Mouse (Mus musculus) heart, embryonic 11.5 days (tissue): ENCODE results near the gene Abcb1b. TPM values are rescaled to one million over a fixed set of nuclear protein-coding genes. Genes with fewer than 3 reads are reported as not detected.

Experiments
- ATAC-seq: fragments of 200-750 bp; cut with Nextera tagmentation; replicated peaks from 2 replicates; pipeline ENCODE4 v1.8.0; 2017; ENCODE audit warnings: moderate library complexity; ENCODE audit not compliant: insufficient number of reproducible peaks, low FRiP score, low TSS enrichment
- H3K27ac ChIP-seq: fragments of 300-500 bp; sonication (generic); 2 replicates; pipeline ENCODE4 v1.5.1; 2014; ENCODE audit warnings: mild to moderate bottlenecking, low read depth, low read length
- H3K27me3 ChIP-seq: fragments of 300-500 bp; sonication (generic); 2 replicates; pipeline ENCODE4 v1.6.1; 2014; ENCODE audit warnings: mild to moderate bottlenecking, low read length, mixed read lengths; ENCODE audit not compliant: control insufficient read depth, insufficient read depth
- H3K36me3 ChIP-seq: fragments of 300-500 bp; sonication (generic); 2 replicates; pipeline ENCODE4 v1.6.1; 2014; ENCODE audit warnings: mild to moderate bottlenecking, low read length, moderate library complexity, mixed read lengths; ENCODE audit not compliant: control insufficient read depth, insufficient read depth
- H3K4me1 ChIP-seq: fragments of 300-500 bp; sonication (generic); 2 replicates; pipeline ENCODE4 v1.6.1; 2014; ENCODE audit warnings: low read length; ENCODE audit not compliant: control insufficient read depth, insufficient read depth
- H3K4me2 ChIP-seq: fragments of 300-500 bp; sonication (generic); 2 replicates; pipeline ENCODE4 v1.6.1; 2014; ENCODE audit warnings: mild to moderate bottlenecking, moderate library complexity
- H3K4me3 ChIP-seq: fragments of 300-500 bp; sonication (generic); 2 replicates; pipeline ENCODE4 v1.5.1; 2014; ENCODE audit warnings: low read depth, low read length
- H3K9ac ChIP-seq: fragments of 300-500 bp; sonication (generic); 2 replicates; pipeline ENCODE4 v1.6.1; 2014; ENCODE audit warnings: mild to moderate bottlenecking, low read depth, low read length, moderate library complexity
- H3K9me3 ChIP-seq: fragments of 300-500 bp; sonication (generic); replicated peaks from 2 replicates; pipeline ENCODE4 v1.6.1; 2016; ENCODE audit warnings: low read length; ENCODE audit not compliant: control insufficient read depth
- WGBS: fragments of 180-500 bp; shearing (Covaris S2); extraction: QIAGEN DNeasy Blood & Tissue Kit; methylation state at CpG from one replicate; pipeline ENCODE4 v1.1.7; 2014; ENCODE audit not compliant: insufficient replicate concordance; 5-methylcytosine and 5-hydroxymethylcytosine counted together
- polyA plus RNA-seq: library from polyadenylated mRNA; unstranded; fragments of >200 nt; fragmentation: Nextera tagmentation; extraction: Ambion mirVana; gene quantifications from 2 replicates; pipeline ENCODE4 v1.2.1, GENCODE M21; 2014

Abcb1b gene
- 1.5 and 1.6 TPM in 2 replicates for polyA plus RNA-seq

- Histone ChIP-seq H3K9me3 (no peaks in the 10 kb centered on the region), H3K36me3 (no peaks in the 10 kb centered on the region), H3K4me2 (peak within 1 kb of the TSS; percentile 75), H3K9ac (peak within 1 kb of the TSS; percentile 60), H3K4me3 (peak within 1 kb of the TSS; percentile 53), H3K27me3 (no peaks in the 10 kb centered on the region), H3K27ac (no peak within 1 kb of the TSS), H3K4me1 (no peaks in the 10 kb centered on the region)
- peak; percentile 72 for ATAC-seq
- under 1% methylated on average over 44 of the region's 48 CpGs for WGBS
These were observed at the start of gene Abcb1b for GRCm38 (mm10) chr5:8797987-8798751. TSS of gene Abcb1b (plus strand) at chr5:8798147.

GRCm38 (mm10) chr5:8772866-8773265, 25.1 kb upstream of the Abcb1b start:
- Histone ChIP-seq H3K4me1 (no peaks in the 10 kb centered on the region), H3K4me2 (no peak overlapping the region), H3K36me3 (no peaks in the 10 kb centered on the region), H3K27me3 (no peaks in the 10 kb centered on the region), H3K4me3 (no peak overlapping the region), H3K9me3 (no peaks in the 10 kb centered on the region), H3K27ac (no peak overlapping the region), H3K9ac (no peak overlapping the region)
- no peak for ATAC-seq
- 51% methylated on average over 3 of the region's 3 CpGs for WGBS

- no peak overlapping the region for H3K27ac ChIP-seq
- H3K4me2 ChIP-seq: no peak overlapping the region
- no peak overlapping the region for H3K9ac ChIP-seq
- H3K27me3 ChIP-seq: no peaks in the 10 kb centered on the region
- H3K36me3 ChIP-seq: no peaks in the 10 kb centered on the region
- no peak overlapping the region for H3K4me3 ChIP-seq
- no peaks in the 10 kb centered on the region for H3K4me1 ChIP-seq
- H3K9me3 ChIP-seq: no peaks in the 10 kb centered on the region
- no peak for ATAC-seq
- 80% methylated on average over 2 of the region's 2 CpGs for WGBS
These were observed 19.6 kb upstream of the Abcb1b start for GRCm38 (mm10) chr5:8778311-8778710.

DNA sequence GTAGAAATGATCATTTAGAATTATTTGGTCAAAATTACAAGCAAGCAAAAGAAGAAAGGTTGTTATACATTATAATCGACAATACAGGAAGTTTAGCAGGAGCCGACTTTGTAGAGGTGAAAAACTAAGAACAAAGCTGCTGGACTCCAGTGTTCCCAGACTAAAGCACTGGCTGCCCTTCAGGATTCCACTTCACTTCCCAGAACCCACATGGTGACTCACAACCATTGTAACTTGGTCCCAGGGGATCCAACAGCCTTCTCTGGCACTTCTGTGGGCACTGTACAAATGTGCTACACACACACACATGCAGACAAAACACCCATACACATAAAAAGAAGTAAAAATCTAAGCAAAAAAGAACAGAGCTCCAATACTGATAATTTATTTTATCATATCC, 19.2 kb upstream of the Abcb1b start:
- H3K9ac ChIP-seq: no peak overlapping the region
- no peak overlapping the region for H3K27ac ChIP-seq
- no peak overlapping the region for H3K4me2 ChIP-seq
- H3K4me1 ChIP-seq: no peaks in the 10 kb centered on the region
- no peaks in the 10 kb centered on the region for H3K36me3 ChIP-seq
- H3K9me3 ChIP-seq: no peaks in the 10 kb centered on the region
- WGBS: 71% methylated on average over 2 of the region's 2 CpGs
- H3K27me3 ChIP-seq: no peaks in the 10 kb centered on the region
- ATAC-seq: no peak
- no peak overlapping the region for H3K4me3 ChIP-seq

- Histone ChIP-seq H3K27me3 (no peaks in the 10 kb centered on the region), H3K27ac (no peak overlapping the region), H3K4me3 (no peak overlapping the region), H3K9me3 (no peaks in the 10 kb centered on the region), H3K4me1 (no peaks in the 10 kb centered on the region), H3K9ac (no peak overlapping the region), H3K4me2 (no peak overlapping the region), H3K36me3 (no peaks in the 10 kb centered on the region)
- 76% methylated on average over 4 of the region's 4 CpGs for WGBS
- ATAC-seq: no peak
These were observed 5.7 kb upstream of the Abcb1b start for GRCm38 (mm10) chr5:8792281-8792680.

DNA sequence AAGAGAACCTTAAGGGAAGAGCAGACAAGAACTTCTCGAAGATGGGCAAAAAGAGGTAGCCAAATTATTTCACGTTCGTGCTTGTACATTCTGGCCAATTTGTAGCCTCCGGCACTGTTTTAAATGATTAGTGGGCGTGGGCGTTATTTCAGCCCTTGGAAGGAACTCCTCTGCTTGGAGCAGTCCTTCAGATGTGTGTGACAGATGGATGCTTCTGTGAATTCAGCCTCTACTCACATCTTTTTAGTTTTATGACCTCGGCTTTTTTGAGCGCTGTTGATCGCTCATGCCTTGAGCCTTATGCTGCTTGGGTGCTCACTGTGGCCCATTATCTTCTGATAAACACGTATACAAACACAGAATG, 787 bp downstream of the Abcb1b start:
- WGBS: 31% methylated on average over 10 of the region's 10 CpGs
- H3K4me1 ChIP-seq: no peaks in the 10 kb centered on the region
- H3K27ac ChIP-seq: no peak overlapping the region
- H3K9ac ChIP-seq: no peak overlapping the region
- H3K27me3 ChIP-seq: no peaks in the 10 kb centered on the region
- no peaks in the 10 kb centered on the region for H3K36me3 ChIP-seq
- no peak for ATAC-seq
- H3K4me2 ChIP-seq: peak overlapping the region; percentile 75
- H3K9me3 ChIP-seq: no peaks in the 10 kb centered on the region
- peak overlapping the region; percentile 53 for H3K4me3 ChIP-seq

DNA sequence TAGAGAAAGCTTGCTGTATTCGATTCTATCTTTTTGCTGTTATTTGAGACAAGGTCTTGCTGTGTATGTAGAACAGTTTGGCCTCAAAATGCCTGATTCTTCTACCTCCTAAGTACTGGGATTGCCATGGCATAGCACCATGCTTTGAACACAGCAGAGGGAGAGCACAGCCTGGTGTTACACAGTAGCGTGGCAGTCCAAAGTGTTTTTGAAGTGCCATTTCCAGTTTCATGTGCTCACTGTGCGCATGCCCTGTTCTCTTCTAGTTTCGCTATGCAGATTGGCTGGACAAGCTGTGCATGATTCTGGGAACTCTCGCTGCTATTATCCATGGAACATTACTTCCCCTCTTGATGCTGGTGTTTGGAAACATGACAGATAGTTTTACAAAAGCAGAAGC, 7.8 kb downstream of the Abcb1b start:
- no peaks in the 10 kb centered on the region for H3K36me3 ChIP-seq
- H3K4me1 ChIP-seq: no peaks in the 10 kb centered on the region
- no peak overlapping the region for H3K4me2 ChIP-seq
- H3K27ac ChIP-seq: no peak overlapping the region
- 84% methylated on average over 5 of the region's 5 CpGs for WGBS
- no peaks in the 10 kb centered on the region for H3K9me3 ChIP-seq
- no peaks in the 10 kb centered on the region for H3K27me3 ChIP-seq
- no peak for ATAC-seq
- H3K4me3 ChIP-seq: no peak overlapping the region
- no peak overlapping the region for H3K9ac ChIP-seq

DNA sequence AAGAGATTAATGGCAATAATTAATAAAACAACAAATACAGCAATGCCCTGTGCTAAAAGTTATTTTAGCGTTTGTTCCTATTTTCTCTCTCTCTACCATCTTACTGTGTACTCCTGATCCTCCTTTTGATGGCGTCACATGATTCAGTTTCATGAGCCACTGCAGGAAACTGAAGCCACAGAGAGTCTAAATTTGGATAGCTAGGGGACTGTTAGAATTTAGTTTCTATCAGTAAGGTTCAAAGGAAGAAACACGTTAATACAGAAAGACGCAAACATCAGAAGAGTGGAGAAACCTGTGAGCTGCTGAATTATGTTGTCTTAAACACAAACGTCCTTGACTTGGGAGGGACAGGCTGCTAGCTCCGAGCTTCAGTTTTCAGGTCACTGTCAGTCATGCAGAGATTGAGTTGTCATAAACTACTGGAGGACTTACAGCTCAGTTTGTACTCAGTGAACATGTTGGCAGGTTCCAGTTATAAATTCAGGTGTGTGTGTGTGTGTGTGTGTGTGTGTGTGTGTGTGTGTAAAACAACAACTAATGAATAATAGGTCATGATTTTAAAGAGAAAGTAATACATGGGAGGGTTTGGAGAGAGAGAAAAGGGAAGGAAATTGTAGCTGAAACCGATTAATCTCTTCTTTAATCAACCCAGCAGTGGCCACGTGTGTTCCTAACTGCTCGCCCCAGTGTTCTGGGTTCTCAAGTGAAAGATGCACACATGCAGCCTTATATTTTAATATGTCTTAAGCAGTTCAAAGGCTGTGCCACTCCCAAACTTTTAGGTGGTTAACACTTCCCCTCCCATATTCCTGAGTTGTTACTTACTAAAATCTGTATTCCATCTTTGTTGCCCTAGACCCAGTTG, 9.4 kb downstream of the Abcb1b start:
- ATAC-seq: no peak
- Histone ChIP-seq H3K27me3 (no peaks in the 10 kb centered on the region), H3K4me2 (no peak overlapping the region), H3K4me3 (no peak overlapping the region), H3K9me3 (no peaks in the 10 kb centered on the region), H3K36me3 (no peaks in the 10 kb centered on the region), H3K4me1 (no peaks in the 10 kb centered on the region), H3K27ac (no peak overlapping the region), H3K9ac (no peak overlapping the region)
- WGBS: 79% methylated on average over 9 of the region's 9 CpGs
